Mouse (Mus musculus) small intestine, adult 2 months (tissue): Measurements from ENCODE around the gene Lrsam1. TPM values are rescaled to one million over a fixed set of nuclear protein-coding genes. Genes with fewer than 3 reads are reported as not detected.

Source experiments
- H3K27ac ChIP-seq: fragments of 200-500 bp; 2 replicates; pipeline ENCODE4 v1.5.1; 2012; ENCODE audit warnings: low read depth, low read length, control low read depth, inconsistent platforms; ENCODE audit not compliant: insufficient read depth
- H3K27me3 ChIP-seq: fragments of 200-500 bp; 2 replicates; pipeline ENCODE4 v1.6.1; 2012; ENCODE audit warnings: mild to moderate bottlenecking, moderate library complexity, low read length, inconsistent platforms; ENCODE audit not compliant: control insufficient read depth, insufficient read depth
- H3K36me3 ChIP-seq: fragments of 200-500 bp; 2 replicates; pipeline ENCODE4 v1.6.1; 2012; ENCODE audit warnings: mild to moderate bottlenecking, low read length, control low read depth, inconsistent platforms; ENCODE audit not compliant: control insufficient read depth, insufficient read depth
- H3K4me1 ChIP-seq: fragments of 200-500 bp; 2 replicates; pipeline ENCODE4 v1.6.1; 2012; ENCODE audit warnings: low read length, inconsistent platforms, mixed read lengths; ENCODE audit not compliant: control insufficient read depth, insufficient read depth, insufficient read length
- H3K4me3 ChIP-seq: fragments of 200-500 bp; 2 replicates; pipeline ENCODE4 v1.5.1; 2012; ENCODE audit warnings: low read depth, mild to moderate bottlenecking, control low read depth, inconsistent platforms, low read length, moderate library complexity
- CTCF ChIP-seq: fragments of 200-500 bp; IDR thresholded peaks from 2 replicates; pipeline ENCODE4 v1.5.1; 2012; ENCODE audit warnings: low read depth, mild to moderate bottlenecking, control low read depth, inconsistent platforms, low read length, moderate library complexity, mixed read lengths; ENCODE audit not compliant: insufficient replicate concordance, insufficient read length; ENCODE audit errors: extremely low read depth
- POLR2A ChIP-seq: fragments of 200-500 bp; IDR thresholded peaks from 2 replicates; pipeline ENCODE4 v1.6.1; 2012; ENCODE audit warnings: low read depth, mild to moderate bottlenecking, control low read depth, inconsistent platforms, low read length, moderate library complexity
- WGBS: fragments of 180-500 bp; shearing (Covaris S2); methylation state at CpG from one replicate; pipeline ENCODE4 v1.1.7; 2018; 5-methylcytosine and 5-hydroxymethylcytosine counted together
- polyA plus RNA-seq: library from polyadenylated mRNA; depleted of rRNA; stranded (reverse); fragments of >200 nt; gene quantifications from 2 replicates; pipeline ENCODE4 v1.2.3, GENCODE M21; 2012

The Lrsam1 gene
- polyA plus RNA-seq, 1 experiment: 12.0 TPM

DNA sequence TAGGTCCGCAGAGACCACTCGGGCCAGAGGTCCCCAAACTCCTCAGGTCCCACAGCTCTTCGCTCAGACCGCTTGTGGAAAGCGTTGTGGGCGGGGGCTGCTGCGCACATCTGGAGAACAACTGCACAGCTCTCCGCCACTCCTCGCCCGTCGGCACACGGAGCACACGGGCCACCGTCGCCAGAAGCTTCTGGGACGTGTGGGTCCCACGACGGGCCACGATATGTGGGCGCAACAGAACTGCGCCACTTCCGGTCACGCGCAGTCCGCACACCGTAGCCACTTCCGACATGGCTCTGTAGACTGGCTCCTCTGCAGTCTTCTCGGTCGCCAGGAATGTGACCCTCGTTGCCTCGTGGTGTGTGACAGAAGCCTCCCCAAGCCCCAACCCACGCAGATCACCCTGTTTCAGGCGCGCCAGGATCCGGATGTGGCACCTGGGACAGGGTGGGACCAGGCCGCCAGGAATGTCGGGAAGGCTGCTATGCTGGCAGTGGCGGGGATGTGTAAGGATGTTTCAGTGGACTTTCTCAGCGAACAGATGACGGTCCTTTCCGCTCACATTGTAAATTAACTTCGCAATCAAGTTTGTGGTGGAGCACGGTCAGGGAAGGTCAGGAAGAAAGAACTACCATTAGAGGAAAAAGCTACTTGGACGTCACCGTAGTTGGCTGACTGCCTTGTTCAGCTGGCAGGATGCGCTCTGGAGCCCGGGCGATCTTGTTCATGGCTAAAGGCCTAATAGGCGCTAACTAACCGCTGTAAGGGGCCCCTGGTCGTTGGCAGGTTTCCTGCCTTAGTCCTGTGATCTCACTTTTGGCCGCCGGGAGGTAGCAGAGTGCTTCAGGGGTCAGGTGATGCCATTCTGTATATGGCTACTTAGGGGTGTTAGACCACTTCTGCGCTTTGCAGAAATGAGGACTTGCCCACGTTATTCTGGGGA, 5.5 kb upstream of the Lrsam1 start:
- no peaks in the 10 kb centered on the region; the same call in 1 of the 2 replicates for H3K4me1 ChIP-seq
- peak overlapping the region; percentile 80 for H3K4me3 ChIP-seq
- peaks cover 26% of the 10 kb centered on the region for H3K36me3 ChIP-seq
- peak; percentile 65; the same call in 1 of the 2 replicates for TF ChIP-seq CTCF
- TF ChIP-seq POLR2A: peak; percentile 53; the same call in 1 of the 2 replicates
- no peaks in the 10 kb centered on the region for H3K27me3 ChIP-seq
- peak overlapping the region; percentile 95 for H3K27ac ChIP-seq
- under 1% methylated on average over 55 of the region's 55 CpGs for WGBS

- no peak for TF ChIP-seq POLR2A
- no peak for TF ChIP-seq CTCF
- H3K27me3 ChIP-seq: no peaks in the 10 kb centered on the region
- H3K27ac ChIP-seq: peak overlapping the region; percentile 95
- H3K4me3 ChIP-seq: peak overlapping the region; percentile 80
- H3K4me1 ChIP-seq: no peaks in the 10 kb centered on the region; the same call in 1 of the 2 replicates
- H3K36me3 ChIP-seq: peaks cover 26% of the 10 kb centered on the region
- 3% methylated on average over 13 of the region's 13 CpGs for whole genome bisulfite sequencing
Observed at GRCm38 (mm10) chr2:32966184-32966688, 4.8 kb upstream of the Lrsam1 start.

DNA sequence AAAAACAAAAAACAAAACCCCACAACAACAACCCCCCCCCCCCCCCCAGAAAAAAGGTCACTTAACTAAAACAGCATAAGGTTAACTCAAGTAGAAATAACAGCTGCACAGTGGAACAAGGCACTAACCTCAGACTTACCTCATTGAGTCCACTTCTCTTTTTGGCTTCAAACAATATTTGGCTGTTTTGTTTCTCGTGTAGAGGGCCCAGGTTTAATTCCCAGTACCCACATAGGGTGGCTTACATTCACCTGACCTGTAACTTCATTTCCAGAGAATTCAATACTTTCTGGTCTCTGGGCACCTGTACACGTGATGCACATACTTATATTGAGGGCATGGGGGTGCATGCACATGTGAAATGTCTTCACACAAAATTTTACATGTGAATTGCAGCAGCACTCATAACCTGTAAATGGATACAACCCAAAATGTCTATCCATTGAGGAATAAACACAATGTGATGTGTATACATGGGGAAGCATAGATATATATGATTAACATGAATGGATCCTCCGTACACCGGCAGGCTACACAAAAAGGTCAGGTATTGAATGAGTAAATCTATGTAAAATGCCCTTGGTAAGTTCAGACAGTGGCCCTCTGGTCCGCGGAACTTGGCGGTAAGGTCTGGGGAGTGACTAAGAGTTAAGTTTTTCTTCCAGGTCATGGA, 4.2 kb upstream of the Lrsam1 start:
- Histone ChIP-seq H3K4me1 (peaks cover 2% of the 10 kb centered on the region; the same call in 1 of the 2 replicates), H3K4me3 (no peak overlapping the region), H3K27me3 (no peaks in the 10 kb centered on the region), H3K36me3 (peaks cover 26% of the 10 kb centered on the region), H3K27ac (no peak overlapping the region)
- WGBS: 12% methylated on average over 7 of the region's 7 CpGs
- TF ChIP-seq POLR2A (no peak), CTCF (no peak)

- WGBS: 38% methylated on average over 10 of the region's 10 CpGs
- H3K27ac ChIP-seq: no peak overlapping the region
- TF ChIP-seq POLR2A (no peak), CTCF (no peak)
- no peaks in the 10 kb centered on the region for H3K27me3 ChIP-seq
- no peak overlapping the region for H3K4me3 ChIP-seq
- peaks cover 5% of the 10 kb centered on the region for H3K4me1 ChIP-seq
- peaks cover 26% of the 10 kb centered on the region for H3K36me3 ChIP-seq
Observed at GRCm38 (mm10) chr2:32964659-32965457, 3.4 kb upstream of the Lrsam1 start.

GRCm38 (mm10) chr2:32963981-32964380, 2.6 kb upstream of the Lrsam1 start:
- no peaks in the 10 kb centered on the region for H3K27me3 ChIP-seq
- H3K36me3 ChIP-seq: peaks cover 26% of the 10 kb centered on the region
- H3K27ac ChIP-seq: no peak overlapping the region
- peaks cover 5% of the 10 kb centered on the region for H3K4me1 ChIP-seq
- 39% methylated on average over 1 of the region's 1 CpGs for WGBS
- TF ChIP-seq POLR2A (no peak), CTCF (no peak)
- H3K4me3 ChIP-seq: no peak overlapping the region

- no peaks in the 10 kb centered on the region for H3K27me3 ChIP-seq
- 24% methylated on average over 4 of the region's 4 CpGs for WGBS
- peaks cover 26% of the 10 kb centered on the region for H3K36me3 ChIP-seq
- H3K27ac ChIP-seq: no peak overlapping the region
- no peak overlapping the region for H3K4me3 ChIP-seq
- no peak for TF ChIP-seq CTCF
- TF ChIP-seq POLR2A: no peak
- peaks cover 5% of the 10 kb centered on the region for H3K4me1 ChIP-seq
Observed at GRCm38 (mm10) chr2:32963544-32963943, 2.1 kb upstream of the Lrsam1 start.

DNA sequence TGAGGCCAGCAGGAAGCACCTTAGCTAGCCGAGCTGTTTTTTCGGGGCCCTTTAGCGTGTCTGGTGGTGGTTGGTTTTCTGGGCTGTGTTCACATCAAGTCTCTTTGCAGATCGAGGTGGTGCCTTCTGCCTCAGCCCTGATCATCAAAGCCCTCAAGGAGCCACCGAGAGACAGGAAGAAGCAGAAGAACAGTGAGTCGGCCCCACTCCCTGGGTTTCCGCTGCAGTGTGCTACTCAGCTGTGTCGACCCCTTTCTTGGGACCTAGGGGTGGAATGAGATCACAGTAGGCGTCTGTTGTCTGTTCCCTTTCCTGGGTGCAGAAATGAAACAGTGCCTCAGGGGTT, 1.4 kb upstream of the Lrsam1 start:
- H3K4me3 ChIP-seq: peak overlapping the region; percentile 73
- peaks cover 28% of the 10 kb centered on the region for H3K36me3 ChIP-seq
- peaks cover 5% of the 10 kb centered on the region for H3K4me1 ChIP-seq
- H3K27me3 ChIP-seq: no peaks in the 10 kb centered on the region
- TF ChIP-seq POLR2A: no peak
- no peak for TF ChIP-seq CTCF
- 0 out of 2 replicates have a peak overlapping the region, but pooled peaks have one; percentile 28 for H3K27ac ChIP-seq
- 6% methylated on average over 9 of the region's 9 CpGs for WGBS
